In the genomic region with DNA sequence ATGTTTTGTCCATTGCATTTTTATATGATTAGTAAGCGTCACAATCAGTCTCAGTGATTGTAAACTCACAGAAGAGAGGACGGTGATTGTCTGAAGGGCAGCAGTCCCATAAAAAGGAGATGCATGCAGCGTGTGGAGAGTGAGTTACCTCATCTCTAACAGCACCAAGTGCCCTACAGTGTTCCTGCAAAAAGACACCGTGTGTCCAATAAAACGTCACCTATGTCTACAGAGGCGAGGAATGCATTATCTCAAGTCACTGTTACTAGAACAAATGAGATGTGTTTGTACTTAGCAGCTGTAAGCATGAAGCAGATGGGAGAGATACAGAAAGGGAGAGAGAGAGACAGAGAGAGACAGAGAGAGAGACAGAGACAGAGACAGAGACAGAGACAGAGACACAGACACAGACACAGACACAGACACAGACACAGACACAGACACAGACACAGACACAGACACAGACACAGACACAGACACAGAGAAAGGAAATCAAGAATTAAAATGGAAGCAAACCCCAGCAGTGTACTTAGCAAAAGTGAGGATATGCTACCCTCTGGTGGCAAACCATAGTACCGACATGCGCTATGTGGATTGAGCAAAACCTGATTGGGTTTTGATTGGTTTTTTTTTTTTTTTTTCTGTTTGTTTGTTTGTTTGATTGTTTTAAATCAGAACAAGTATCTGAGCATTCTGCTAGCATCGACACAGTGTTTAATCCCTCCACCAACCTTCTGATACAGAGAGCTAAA, we compare ENCODE assay signal across 8 mouse cellular contexts.
DNase-seq lines count a peak whose midpoint lies in the region; ATAC-seq lines count a peak whose summit lies in the region.
"Had no signal": no experiment of that assay in that cellular context is flagged by ENCODE, and none has a peak within 500 bp of the region (broad histone marks: within the 10 kb centered on the region; RNA-seq: fewer than 3 reads in every experiment).

No protein-coding gene starts in this region.

- WGBS in forebrain, embryonic 14.5 days: 24% methylated on average over 9 of the region's 9 CpGs
- WGBS in intestine, embryonic 16.5 days: 32% methylated on average over 9 of the region's 9 CpGs
- 28% methylated on average over 9 of the region's 9 CpGs for WGBS in neural tube, embryonic 13.5 days

- H3K4me3 ChIP-seq in forebrain, embryonic 14.5 days (ENCODE audit: low read depth, low read length): no peak overlapping the region
- H3K4me3 ChIP-seq in intestine, embryonic 16.5 days (ENCODE audit: low read length): no peak overlapping the region
- peak overlapping the region; percentile 1; the same call in 1 of the 2 replicates for H3K4me3 ChIP-seq in neural tube, embryonic 13.5 days
- H3K4me3 ChIP-seq: limb, embryonic 15.5 days had no signal

- ATAC-seq in CD4-positive, CD25-positive, alpha-beta regulatory T cell, adult 4 months: peak; percentile 85
- peak; percentile 92 for ATAC-seq in forebrain, embryonic 14.5 days
- peak; percentile 81 for ATAC-seq in intestine, embryonic 16.5 days
- ATAC-seq in neural tube, embryonic 13.5 days (ENCODE audit: low read depth): peak; percentile 88

- no peaks in the 10 kb centered on the region for H3K9me3 ChIP-seq in forebrain, embryonic 14.5 days (replicated peaks; ENCODE audit: control insufficient read depth, low read length)
- no peaks in the 10 kb centered on the region for H3K9me3 ChIP-seq in intestine, embryonic 16.5 days (ENCODE audit: control insufficient read depth, low read length)
- H3K9me3 ChIP-seq in neural tube, embryonic 13.5 days: no peaks in the 10 kb centered on the region
- H3K9me3 ChIP-seq: limb, embryonic 15.5 days had no signal

- H3K27me3 ChIP-seq in forebrain, embryonic 14.5 days (replicated peaks; ENCODE audit: control insufficient read depth, insufficient read depth, low read length): no peaks in the 10 kb centered on the region
- no peaks in the 10 kb centered on the region for H3K27me3 ChIP-seq in intestine, embryonic 16.5 days (replicated peaks; ENCODE audit: control insufficient read depth, insufficient read depth, low read length)
- H3K27me3 ChIP-seq in neural tube, embryonic 13.5 days: no peaks in the 10 kb centered on the region

- no peaks in the 10 kb centered on the region for H3K36me3 ChIP-seq in forebrain, embryonic 14.5 days (ENCODE audit: control insufficient read depth, insufficient read depth, low read length)
- no peaks in the 10 kb centered on the region for H3K36me3 ChIP-seq in intestine, embryonic 16.5 days (ENCODE audit: control insufficient read depth, insufficient read depth, low read length)
- H3K36me3 ChIP-seq in neural tube, embryonic 13.5 days: no peaks in the 10 kb centered on the region
- H3K36me3 ChIP-seq: limb, embryonic 15.5 days had no signal

- DNase-seq in 416B (ENCODE audit: low read depth): peak; percentile 73
- DNase-seq in c-Kit-positive CD71-negative TER-119-negative erythroid progenitor cells, embryonic 14.5 days (ENCODE audit: low read depth): peak; percentile 32
- peak; percentile 88 for DNase-seq in forebrain, embryonic 14.5 days (ENCODE audit: low spot score)
- DNase-seq in left cerebral cortex, postnatal 4 days: peak; percentile 43

- peak overlapping the region; percentile 38; the same call in 1 of the 2 replicates for H3K4me2 ChIP-seq in forebrain, embryonic 14.5 days (ENCODE audit: low read length)
- no peak overlapping the region for H3K4me2 ChIP-seq in intestine, embryonic 16.5 days (ENCODE audit: low read depth, low read length)
- H3K4me2 ChIP-seq in neural tube, embryonic 13.5 days: peak overlapping the region; percentile 40
- H3K4me2 ChIP-seq: limb, embryonic 15.5 days had no signal

- H3K4me1 ChIP-seq in forebrain, embryonic 14.5 days (ENCODE audit: control insufficient read depth, insufficient read depth, low read length): peaks cover 11% of the 10 kb centered on the region
- H3K4me1 ChIP-seq in intestine, embryonic 16.5 days (ENCODE audit: control insufficient read depth, insufficient read depth, low read length): no peaks in the 10 kb centered on the region
- peaks cover 26% of the 10 kb centered on the region for H3K4me1 ChIP-seq in neural tube, embryonic 13.5 days (replicated peaks)
- H3K4me1 ChIP-seq: limb, embryonic 15.5 days had no signal

- H3K27ac ChIP-seq in forebrain, embryonic 14.5 days (ENCODE audit: low read depth, low read length): no peak overlapping the region
- no peak overlapping the region for H3K27ac ChIP-seq in intestine, embryonic 16.5 days (ENCODE audit: low read length)
- H3K27ac ChIP-seq in neural tube, embryonic 13.5 days (replicated peaks): peak overlapping the region; percentile 83
- H3K27ac ChIP-seq: limb, embryonic 15.5 days had no signal

- no peak overlapping the region for H3K9ac ChIP-seq in forebrain, embryonic 14.5 days (ENCODE audit: low read length)
- no peak overlapping the region for H3K9ac ChIP-seq in intestine, embryonic 16.5 days (ENCODE audit: low read depth, low read length)
- H3K9ac ChIP-seq in neural tube, embryonic 13.5 days: 0 out of 2 replicates have a peak overlapping the region, but pooled peaks have one; percentile 41
- H3K9ac ChIP-seq: limb, embryonic 15.5 days had no signal

- intact Hi-C loops in left cerebral cortex, postnatal 4 days (cut with DNase I): no loop called here

Comparison
In these comparisons a context has a peak if more than half of its experiments do, and no peak if none do; other contexts are left out.
1. DNase-seq: peak in every context shown above with its lines; median percentile 88 in forebrain, embryonic 14.5 days; 73 in 416B; 43 in left cerebral cortex, postnatal 4 days; 32 in c-Kit-positive CD71-negative TER-119-negative erythroid progenitor cells, embryonic 14.5 days.